Mouse (Mus musculus): ENCODE data around the gene Sec31b.

- TF ChIP-seq CTCF (IDR thresholded peaks at IDR 0.05; ENCODE audit: low read depth, low read length) (no peak), POLR2A (IDR thresholded peaks at IDR 0.05; ENCODE audit: borderline replicate concordance, low read depth, low read length) (no peak)
These were observed 45.3 kb upstream of the Sec31b start for GRCm38 (mm10) chr19:44590992-44591391.

All from bone marrow macrophage, adult 2 months (primary cell).